Mouse (Mus musculus) cerebral cortex, adult 2 months (tissue): Measurements from ENCODE around the gene Greb1.

Source experiments
- WGBS: fragments of 180-500 bp; shearing (Covaris S2); methylation state at CpG from one replicate; pipeline ENCODE4 v1.1.7; 2018; 5-methylcytosine and 5-hydroxymethylcytosine counted together

Gene Greb1

DNA sequence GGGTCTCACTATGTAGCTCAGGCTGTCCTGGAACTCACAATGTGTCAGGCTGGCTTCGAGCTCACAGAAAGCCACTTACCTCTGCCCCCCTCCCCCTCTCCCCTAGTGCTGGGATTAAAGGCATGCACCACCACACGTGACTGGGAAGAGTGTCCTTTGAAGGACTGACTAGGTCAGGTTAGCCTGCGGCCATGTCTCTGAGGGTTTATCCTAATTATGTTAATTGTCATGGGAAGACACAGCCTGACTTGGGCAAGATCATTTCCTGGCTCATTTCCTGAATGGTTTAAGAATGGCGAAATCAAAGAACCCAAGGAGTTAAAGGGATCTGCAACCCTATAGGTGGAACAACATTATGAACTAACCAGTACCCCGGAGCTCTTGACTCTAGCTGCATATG, 105.9 kb downstream of the Greb1 start:
- 89% methylated on average over 5 of the region's 5 CpGs for WGBS

DNA sequence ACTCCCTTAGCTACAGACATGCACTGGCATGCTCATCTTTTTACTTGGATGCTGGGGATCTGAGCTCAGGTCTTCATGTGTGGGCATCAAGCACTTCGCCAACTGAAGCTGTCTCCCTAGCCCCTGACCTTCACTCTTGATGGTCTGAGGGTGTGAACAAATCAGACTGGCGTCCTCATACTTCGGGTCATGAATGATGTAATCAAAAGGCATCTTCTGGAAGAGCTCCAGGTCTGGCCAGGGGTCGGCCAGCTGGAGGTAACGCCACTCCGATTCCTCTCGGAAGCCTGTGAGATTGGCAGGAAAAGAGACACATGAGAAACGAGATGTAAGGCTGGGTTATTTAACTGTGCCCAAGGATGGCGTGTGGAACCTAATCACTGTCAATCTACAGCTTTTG, 110.1 kb downstream of the Greb1 start:
- WGBS: 93% methylated on average over 9 of the region's 9 CpGs

DNA sequence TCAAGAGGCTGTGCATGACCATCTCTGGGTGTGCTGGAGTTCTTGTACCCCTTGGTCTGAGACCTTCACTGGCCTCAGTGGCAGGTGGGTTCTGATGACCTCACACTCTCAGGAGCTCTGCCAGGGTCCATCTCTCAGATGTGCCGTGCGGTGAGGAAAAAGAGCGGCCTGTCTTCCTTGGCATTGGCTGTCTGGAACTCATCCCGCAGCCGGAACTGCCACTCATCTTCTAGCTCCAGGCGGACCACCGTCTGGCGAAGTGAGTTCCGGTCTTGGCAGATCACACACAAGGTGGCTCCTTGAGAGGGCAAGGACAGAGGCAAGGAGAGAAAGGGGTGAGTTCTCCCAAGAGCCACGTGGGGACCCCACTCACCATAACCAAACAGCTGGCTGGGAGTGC, 128.4 kb downstream of the Greb1 start:
- WGBS: 93% methylated on average over 10 of the region's 10 CpGs

DNA sequence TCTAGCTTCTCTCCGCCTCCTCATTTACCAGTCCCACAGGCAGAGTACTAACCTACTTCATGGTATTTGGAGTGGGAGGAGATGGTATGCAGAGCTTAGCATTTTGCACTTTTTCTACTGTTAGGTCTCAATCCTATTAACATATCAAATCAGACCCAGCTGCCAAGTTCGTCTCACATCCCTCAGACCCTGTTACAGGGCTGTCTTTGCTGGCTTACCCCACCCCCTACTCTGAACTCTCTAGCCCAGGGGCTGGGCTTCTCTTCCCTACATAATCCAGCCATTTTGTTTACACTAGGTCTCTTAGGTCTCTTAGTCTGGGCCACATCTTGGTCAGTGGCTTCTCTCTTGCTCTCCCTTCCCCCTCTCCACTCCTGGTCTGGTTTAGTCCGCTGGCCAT, 131.5 kb downstream of the Greb1 start:
- 78% methylated on average over 3 of the region's 3 CpGs for WGBS

DNA sequence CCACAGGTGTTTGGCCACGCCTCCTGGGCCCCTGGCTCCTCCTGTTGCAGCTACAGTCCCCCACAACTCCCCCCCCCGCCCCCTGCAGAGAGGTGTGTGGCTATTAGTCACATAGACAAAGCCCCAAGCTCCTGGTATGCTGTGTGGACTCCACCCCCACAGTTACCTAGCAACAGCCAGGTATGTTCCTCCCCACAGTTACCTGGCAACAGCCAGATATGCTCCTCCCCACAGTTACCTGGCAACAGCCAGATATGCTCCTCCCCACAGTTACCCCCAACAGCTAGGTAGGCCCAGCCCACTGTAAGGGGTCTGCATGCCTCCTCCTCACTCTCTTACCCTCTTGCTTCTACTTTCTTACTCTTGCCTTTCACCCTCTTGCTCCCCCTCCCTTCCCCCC, 135.7 kb downstream of the Greb1 start:
- no CpG with 5 or more reads among the region's 2 CpGs for WGBS

DNA sequence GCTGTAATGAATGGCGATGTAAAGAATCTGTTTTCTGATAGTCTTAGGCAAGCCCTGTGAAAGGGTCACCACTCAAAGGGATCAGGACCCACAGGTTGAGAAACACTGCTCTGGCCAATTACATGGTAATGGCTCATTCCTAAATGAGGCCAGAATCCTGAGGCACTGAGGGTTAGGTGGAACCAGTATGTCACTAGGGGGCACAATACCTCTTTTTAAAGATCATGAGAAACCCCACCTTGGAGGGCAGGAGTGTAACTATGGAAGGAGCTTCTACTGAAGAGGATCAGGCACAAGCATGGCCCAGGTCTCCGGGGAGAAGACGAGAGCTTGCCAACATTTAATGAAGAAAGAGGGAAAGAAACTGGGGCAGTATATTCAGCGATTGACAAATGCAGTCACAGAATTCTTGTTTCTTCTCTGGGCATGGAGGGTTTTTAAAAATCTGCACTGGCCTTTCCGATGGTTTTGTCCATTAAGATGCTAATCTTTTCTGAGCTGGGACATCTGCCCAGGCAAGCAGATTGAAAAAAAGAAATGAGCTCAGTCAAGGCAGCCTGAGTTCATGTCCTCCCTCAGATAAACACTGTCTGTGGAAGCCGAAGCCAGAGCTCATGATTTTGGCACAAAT, 137.6 kb downstream of the Greb1 start:
- WGBS: 37% methylated on average over 6 of the region's 6 CpGs

DNA sequence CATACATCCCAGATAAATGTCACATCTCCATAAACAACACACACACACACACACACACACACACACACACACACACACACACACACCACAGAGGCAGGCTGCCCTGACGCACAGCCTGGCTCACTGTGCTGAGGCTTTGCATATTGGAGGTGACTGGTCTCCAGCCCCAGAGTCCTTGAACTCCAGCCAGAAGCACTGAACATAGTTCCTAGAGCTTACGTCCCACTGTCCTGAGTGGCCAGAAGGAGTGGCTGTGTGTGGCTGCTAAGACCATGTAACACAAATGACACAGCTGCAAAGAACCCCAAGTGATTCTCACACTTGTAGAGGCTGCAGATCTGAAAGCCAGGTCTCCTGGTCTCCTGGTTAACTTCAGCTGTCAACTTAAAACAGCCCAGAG, 138.8 kb downstream of the Greb1 start:
- WGBS: 68% methylated on average over 2 of the region's 2 CpGs

DNA sequence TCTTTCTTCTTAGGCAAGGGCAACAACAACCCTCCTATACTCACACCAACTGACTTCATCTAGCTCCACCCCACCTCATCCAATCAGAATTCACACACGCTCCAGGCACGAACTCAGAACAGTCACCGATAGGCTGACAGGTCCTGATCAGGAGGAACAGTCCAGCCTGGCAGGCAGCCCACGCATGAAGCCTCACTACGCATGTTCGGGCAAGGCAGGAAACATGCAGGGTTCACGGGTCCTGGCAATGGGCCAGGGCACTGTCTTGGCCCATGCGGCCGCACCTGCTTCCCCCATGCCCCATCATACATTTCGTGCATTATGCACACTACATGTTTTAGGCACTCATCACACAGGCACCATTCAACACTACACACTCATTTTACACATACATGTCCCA, 139.2 kb downstream of the Greb1 start:
- WGBS: 81% methylated on average over 10 of the region's 10 CpGs

DNA sequence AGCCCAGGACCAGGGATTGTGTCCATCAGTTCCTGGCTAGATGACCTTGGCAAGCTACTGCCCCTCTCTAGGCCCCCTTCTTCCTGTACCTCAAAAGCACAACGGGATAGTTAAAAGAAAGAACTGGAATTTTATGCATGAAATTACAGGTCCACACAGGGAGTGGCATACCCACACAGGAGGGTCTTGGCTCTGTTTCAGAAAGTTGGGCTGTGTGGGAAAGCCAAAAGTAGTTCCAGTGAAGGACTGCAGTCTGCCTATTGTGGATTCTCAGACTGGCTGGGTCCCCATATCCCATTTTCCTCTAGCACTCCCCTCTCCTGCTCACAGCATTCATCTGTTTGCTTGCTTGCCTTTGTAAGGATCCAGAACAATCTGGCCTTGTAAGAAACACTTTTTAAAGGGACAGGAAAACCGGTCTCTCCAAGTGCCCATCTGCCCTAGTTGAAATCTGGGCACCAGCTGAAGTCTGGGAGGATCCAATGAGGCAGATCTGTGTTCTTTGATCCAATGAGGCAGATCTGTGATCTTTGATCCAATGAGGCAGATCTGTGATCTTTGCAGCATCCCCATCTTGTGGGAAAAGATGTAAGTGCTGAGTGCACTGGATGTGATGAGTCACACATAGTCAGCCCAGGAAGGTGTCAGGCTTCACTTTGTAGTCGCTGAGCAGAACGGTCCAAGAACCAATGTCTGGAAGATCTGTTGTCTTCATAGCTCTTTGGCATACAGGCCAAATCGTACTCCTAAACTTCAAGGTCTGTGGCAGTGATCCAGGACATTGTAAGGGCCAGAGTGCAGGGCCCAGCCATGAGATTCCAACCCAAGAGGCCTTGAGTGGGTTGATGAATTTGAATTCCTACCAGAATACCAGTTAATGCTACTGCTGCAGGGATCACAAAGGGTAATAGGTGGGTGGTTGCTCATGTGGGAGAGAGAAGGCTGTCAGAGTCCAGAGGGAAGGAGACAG, 143.5 kb downstream of the Greb1 start:
- WGBS: 47% methylated on average over 5 of the region's 5 CpGs

DNA sequence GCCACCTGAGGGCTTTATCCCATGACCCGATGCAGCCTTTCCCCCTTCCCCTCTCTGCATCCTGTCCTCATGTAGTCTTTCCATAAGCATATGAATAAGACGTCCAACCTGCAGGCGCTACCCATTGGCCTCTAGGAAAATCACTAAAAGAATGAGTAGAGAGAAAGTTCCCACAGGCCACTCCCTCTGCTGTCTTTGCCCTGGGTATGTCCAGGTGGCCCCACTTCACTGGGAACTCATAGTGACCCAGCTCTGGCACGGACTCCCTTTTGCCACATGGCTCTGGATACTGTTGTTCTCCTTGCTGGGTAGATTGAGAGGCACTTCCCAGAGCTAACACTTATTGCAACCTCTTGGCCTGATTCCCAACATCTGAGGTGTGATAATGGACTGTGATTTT, 145.1 kb downstream of the Greb1 start:
- WGBS: 82% methylated on average over 4 of the region's 4 CpGs

DNA sequence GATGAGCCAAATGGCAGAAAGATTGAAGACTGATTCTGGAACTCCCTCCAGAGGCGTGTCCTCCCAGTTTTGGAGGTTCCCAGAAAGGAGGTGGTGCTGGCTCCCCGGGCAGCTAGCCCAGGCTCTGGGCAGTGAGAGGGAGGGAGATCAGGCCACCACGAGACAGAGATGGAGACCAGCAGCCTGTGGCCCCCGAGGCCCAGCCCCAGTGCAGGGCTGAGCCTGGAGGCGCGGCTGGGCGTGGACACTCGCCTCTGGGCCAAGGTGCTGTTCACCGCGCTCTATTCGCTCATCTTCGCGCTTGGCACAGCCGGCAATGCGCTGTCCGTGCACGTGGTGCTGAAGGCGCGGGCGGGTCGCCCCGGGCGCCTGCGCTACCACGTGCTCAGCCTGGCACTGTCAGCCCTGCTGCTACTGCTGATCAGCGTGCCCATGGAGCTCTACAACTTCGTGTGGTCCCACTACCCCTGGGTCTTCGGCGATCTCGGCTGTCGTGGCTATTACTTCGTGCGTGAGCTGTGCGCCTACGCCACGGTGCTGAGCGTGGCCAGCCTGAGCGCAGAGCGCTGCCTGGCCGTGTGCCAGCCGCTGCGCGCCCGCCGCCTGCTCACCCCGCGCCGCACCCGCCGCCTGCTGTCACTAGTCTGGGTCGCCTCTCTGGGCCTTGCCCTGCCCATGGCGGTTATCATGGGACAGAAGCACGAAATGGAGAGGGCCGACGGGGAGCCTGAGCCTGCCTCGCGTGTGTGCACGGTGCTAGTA, 147.2 kb downstream of the Greb1 start, which contains the start of gene Ntsr2:
Ntsr2 (plus strand) TSS at position 51 of the 762 bp plus-strand sequence.
- WGBS: 3% methylated on average over 58 of the region's 58 CpGs

DNA sequence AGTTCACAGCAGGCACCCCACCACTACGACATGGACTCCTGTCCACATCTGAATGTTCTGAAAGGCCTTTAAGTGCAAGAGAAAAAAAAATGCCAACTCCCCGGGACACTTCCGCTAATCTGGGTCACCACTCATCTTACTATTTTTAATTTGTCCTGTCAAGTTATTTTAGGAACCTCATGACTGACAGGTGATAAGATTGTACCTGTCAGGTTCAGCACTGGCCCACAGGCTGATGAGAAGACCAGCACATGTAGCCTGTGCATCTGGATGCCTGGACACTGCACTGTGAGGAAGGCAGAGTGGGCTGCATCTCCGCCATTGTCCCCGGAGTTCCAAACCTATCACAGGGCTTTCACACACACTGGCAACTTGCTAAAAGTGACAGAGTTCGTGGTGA, 150.9 kb downstream of the Greb1 start:
- WGBS: 84% methylated on average over 6 of the region's 6 CpGs

DNA sequence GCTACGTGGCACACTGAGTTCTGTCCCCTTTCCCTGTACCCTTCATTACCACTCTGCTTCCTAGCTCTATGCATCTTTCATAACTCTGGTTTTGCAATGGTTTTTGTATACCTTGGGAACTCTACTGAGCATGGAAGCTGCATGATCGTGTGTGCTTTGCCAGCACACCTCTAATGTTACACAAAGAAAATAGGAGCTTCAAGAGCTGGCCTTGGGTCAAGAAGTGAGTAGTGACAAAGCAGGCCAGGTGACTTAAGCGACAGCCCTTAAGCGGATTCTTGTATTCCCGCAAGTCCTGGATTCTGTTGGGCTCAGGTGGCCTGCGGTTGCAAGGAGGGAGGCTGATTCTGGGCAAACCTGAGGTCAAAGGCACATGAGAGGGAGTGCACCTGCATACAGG, 152.4 kb downstream of the Greb1 start:
- 90% methylated on average over 6 of the region's 6 CpGs for WGBS

DNA sequence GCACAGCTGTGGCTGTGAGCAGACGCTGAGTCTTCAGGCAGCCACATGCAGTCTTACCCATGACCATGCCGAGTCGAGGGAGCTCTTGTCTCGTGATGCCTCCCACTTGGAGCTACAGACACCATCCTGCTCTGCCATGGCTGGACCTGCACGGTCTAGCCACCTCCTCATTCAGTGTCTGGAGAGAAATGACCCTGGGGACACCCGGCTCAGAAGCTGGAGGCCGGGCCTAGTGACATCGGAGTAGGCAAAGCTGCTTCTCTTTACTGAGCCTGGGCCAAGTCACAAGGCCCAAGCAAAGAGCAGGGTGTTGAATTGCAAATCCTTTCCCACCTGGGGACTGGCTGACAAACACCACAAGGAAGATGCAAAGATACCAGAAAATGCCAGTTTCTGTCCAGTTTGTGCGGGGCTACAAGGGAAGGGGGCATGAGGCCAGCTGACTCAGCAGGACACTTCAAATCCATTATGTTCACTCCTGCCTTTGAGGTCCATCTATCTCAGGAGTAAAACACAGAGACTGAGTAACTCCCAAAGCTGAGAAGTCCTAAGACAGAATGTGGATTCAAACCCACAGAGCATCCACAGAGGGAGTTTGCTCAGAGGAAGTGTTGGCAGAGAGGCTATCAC, 153.8 kb downstream of the Greb1 start:
- 69% methylated on average over 9 of the region's 9 CpGs for WGBS

DNA sequence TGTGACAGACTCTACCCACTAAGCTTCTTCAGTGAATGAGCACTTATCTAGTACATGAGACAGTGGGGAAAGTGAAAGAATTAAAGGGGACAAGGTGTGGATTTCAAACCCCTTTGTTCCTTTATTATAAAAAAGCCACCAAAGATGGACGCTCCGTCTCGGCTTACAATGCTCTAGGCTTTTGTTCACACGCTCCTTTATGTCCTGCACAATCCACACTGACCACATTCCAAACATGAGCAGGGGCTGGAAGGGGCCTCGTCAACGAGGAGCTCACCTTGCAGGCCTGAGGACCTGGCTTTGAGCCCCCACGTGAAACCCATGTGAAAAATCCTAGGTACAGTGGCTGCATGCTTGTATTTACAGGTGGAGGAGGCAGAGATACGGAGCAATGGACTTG, 156.0 kb downstream of the Greb1 start:
- WGBS: 79% methylated on average over 8 of the region's 8 CpGs

DNA sequence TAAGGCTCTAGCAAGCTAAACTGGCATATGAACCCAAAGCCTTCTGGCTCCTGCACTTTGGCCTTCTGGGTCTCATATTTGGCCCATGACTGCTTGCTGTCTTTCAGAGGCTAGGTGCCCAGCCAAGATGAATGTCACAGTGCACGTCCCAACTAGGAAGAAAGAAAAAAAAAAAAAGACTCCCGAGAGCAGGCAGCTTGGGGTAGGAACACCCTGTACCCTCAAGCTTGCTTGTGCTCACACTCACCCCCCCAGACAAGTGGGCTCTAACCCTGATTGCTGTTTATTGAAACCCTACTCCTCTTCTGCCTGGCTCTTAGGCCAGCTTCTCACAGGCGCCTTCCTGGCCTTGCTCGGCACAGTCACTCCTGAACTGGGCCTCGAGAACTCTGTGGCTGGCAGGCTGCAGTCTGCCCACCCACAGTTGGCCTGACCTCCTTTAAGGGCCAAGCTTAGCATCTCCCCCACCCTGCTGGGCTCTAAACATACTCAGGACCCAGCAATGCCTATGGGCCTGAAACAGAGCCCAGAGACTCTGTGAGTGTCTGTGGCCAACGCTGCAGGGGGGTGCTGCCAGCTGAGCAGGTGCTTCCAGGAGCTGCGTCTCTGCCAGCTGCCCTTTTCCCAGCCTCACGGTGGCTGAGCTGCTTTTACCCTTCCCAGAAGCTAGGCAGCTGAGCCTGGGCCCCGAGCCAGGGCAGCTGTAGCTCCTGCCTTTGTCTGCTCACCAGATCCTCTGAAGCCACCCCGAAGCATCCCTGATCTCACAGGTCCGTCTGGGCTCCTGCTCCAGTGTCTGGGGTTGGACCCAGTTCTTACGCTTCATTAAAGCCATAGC, 157.0 kb downstream of the Greb1 start:
- 51% methylated on average over 12 of the region's 12 CpGs for WGBS

DNA sequence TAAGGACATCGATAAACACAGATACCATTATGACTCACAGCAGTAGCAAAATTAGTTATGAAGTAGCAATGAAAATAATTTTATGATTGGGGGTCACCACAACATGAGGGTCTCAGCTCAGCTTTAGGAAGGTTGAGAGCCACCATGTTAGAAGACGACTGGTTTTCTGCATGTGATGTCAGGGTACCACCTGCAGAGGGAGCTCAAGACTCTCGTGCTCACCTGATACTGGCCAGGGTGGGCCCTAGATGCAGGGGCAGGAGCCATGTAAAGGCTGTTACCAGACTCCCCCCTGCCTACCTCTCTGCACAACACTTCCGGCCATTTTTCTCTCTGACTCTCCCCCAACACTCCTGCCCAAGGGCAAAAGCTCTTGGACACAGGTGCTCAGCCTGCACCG, 158.7 kb downstream of the Greb1 start:
- WGBS: 67% methylated on average over 5 of the region's 5 CpGs

DNA sequence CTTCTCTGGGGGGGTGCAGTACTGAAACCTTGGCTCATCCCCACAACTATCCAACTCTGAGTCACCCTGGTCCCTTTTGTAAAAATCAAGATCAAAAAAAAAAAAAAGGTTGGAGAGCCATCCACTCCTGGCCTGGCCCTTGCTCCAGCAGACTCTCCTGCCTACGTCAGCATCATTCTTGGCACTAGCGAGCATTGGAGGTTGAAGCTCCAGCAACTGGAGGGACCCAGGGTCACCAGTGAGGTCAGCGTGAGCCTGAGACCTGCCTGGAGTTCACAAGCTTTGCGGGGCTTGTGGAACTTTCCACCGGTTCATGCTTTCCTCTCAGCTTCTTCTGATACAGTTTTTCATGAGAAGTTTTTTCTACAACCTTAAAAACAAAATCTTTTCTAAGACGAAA, 160.6 kb downstream of the Greb1 start:
- 91% methylated on average over 6 of the region's 6 CpGs for WGBS

DNA sequence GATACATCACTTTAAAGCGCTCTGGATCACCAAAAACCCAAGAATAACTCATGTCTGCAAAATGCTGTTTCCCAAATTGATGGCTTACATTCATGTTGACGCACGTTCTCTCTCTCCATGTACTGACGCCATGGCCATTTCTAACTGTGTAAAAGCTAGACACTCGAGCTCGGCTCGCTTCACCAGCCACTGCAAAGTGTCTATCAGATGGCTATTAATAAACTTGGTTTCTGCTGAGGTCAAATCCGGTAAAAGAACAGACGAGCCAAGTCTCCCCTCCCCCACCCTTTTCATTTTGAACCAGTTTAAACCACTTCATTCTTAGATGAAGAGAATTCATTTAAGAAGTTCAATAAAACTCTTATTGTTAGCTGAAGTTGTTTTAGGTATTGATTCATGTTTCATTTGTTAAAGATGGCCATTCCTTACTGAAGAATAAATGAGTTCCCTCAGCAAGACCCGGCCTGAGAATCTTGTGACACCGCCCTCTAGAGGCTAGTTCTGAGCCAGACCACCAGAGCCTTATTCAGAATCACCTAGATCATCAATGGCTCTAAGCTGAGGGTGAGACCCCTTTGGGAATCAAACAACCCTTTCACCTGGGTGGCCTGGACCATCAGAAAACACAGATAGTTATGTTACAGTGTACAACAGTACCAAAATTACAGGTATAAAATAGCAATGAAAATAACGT, 161.5 kb downstream of the Greb1 start:
- 69% methylated on average over 12 of the region's 12 CpGs for WGBS

DNA sequence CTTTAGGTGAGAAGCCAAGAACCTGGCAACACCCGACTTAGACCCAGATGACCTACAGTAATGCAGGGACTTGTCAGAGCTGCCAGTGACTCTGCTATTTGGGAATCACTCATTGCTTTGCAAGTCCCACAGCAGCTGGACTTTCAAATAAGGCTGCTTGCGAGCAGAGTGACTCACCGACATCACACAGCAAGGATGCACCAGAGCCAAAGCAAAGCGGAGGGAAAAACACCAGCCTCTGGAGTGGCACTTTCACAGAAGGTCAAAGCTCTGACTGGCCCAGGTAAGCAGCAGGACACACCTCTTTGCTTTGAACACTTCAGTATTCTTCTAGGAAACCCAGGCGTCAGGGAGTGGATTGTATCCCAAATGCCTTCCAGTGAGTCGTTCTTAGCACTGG, 164.9 kb downstream of the Greb1 start:
- 70% methylated on average over 6 of the region's 6 CpGs for WGBS
